Mouse (Mus musculus): ENCODE measurements around the gene Pafah1b2. TPM values are rescaled to one million over a fixed set of nuclear protein-coding genes. Genes with fewer than 3 reads are reported as not detected.
A peak's percentile ranks its signal among the peaks of the same experiment; 100 is the strongest.

Pafah1b2 gene
- polyA plus RNA-seq, 1 experiment from 2014 or later = 224 TPM

GRCm38 (mm10) chr9:45946872-45947183 lies 65.7 kb downstream of the Pafah1b2 start:
- Histone ChIP-seq H3K4me2 (ENCODE audit: low read depth, severe bottlenecking) (no peak overlapping the region), H3K4me3 (ENCODE audit: low read depth, low read length) (no peak overlapping the region), H3K9me3 (ENCODE audit: control insufficient read depth, low read length) (no peaks in the 10 kb centered on the region), H3K36me3 (ENCODE audit: control insufficient read depth, insufficient read depth, low read length) (peaks cover 22% of the 10 kb centered on the region), H3K27ac (replicated peaks; ENCODE audit: low read depth, low read length) (no peak overlapping the region), H3K9ac (ENCODE audit: low read length) (no peak overlapping the region), H3K27me3 (ENCODE audit: control insufficient read depth, insufficient read depth, low read length) (no peaks in the 10 kb centered on the region), H3K4me1 (ENCODE audit: control insufficient read depth, insufficient read depth, low read length) (no peaks in the 10 kb centered on the region)
- WGBS = 87% methylated on average over 10 of the region's 10 CpGs
- no peak for ATAC-seq (ENCODE audit: insufficient number of reproducible peaks, low FRiP score, low TSS enrichment, low read depth)
- DNase-seq (ENCODE audit: low spot score) = no peak

- H3K4me3 ChIP-seq (ENCODE audit: low read depth, low read length) = no peak overlapping the region
- DNase-seq (ENCODE audit: low spot score) = no peak
- H3K4me2 ChIP-seq (ENCODE audit: low read depth, severe bottlenecking) = no peak overlapping the region
- no peak overlapping the region for H3K27ac ChIP-seq (replicated peaks; ENCODE audit: low read depth, low read length)
- peaks cover 22% of the 10 kb centered on the region for H3K36me3 ChIP-seq (ENCODE audit: control insufficient read depth, insufficient read depth, low read length)
- no peak overlapping the region for H3K9ac ChIP-seq (ENCODE audit: low read length)
- H3K9me3 ChIP-seq (ENCODE audit: control insufficient read depth, low read length) = no peaks in the 10 kb centered on the region
- H3K27me3 ChIP-seq (ENCODE audit: control insufficient read depth, insufficient read depth, low read length) = no peaks in the 10 kb centered on the region
- 86% methylated on average over 16 of the region's 16 CpGs for WGBS
- no peak for ATAC-seq (ENCODE audit: insufficient number of reproducible peaks, low FRiP score, low TSS enrichment, low read depth)
- no peaks in the 10 kb centered on the region for H3K4me1 ChIP-seq (ENCODE audit: control insufficient read depth, insufficient read depth, low read length)
These were observed 66.2 kb downstream of the Pafah1b2 start for GRCm38 (mm10) chr9:45946182-45946871.

GRCm38 (mm10) chr9:45945721-45946120 lies 66.8 kb downstream of the Pafah1b2 start:
- DNase-seq (ENCODE audit: low spot score) (no peak), ATAC-seq (ENCODE audit: insufficient number of reproducible peaks, low FRiP score, low TSS enrichment, low read depth) (no peak)
- no peak overlapping the region for H3K4me3 ChIP-seq (ENCODE audit: low read depth, low read length)
- H3K4me2 ChIP-seq (ENCODE audit: low read depth, severe bottlenecking) = no peak overlapping the region
- WGBS = 94% methylated on average over 13 of the region's 13 CpGs
- H3K9me3 ChIP-seq (ENCODE audit: control insufficient read depth, low read length) = no peaks in the 10 kb centered on the region
- H3K4me1 ChIP-seq (ENCODE audit: control insufficient read depth, insufficient read depth, low read length) = no peaks in the 10 kb centered on the region
- no peak overlapping the region for H3K9ac ChIP-seq (ENCODE audit: low read length)
- H3K36me3 ChIP-seq (ENCODE audit: control insufficient read depth, insufficient read depth, low read length) = peaks cover 22% of the 10 kb centered on the region
- H3K27me3 ChIP-seq (ENCODE audit: control insufficient read depth, insufficient read depth, low read length) = no peaks in the 10 kb centered on the region
- no peak overlapping the region for H3K27ac ChIP-seq (replicated peaks; ENCODE audit: low read depth, low read length)

GRCm38 (mm10) chr9:45944506-45945400 lies 67.7 kb downstream of the Pafah1b2 start:
- ATAC-seq (ENCODE audit: insufficient number of reproducible peaks, low FRiP score, low TSS enrichment, low read depth) (no peak), DNase-seq (ENCODE audit: low spot score) (no peak)
- H3K36me3 ChIP-seq (ENCODE audit: control insufficient read depth, insufficient read depth, low read length) = peaks cover 19% of the 10 kb centered on the region
- no peak overlapping the region for H3K4me2 ChIP-seq (ENCODE audit: low read depth, severe bottlenecking)
- no peaks in the 10 kb centered on the region for H3K4me1 ChIP-seq (ENCODE audit: control insufficient read depth, insufficient read depth, low read length)
- H3K27ac ChIP-seq (replicated peaks; ENCODE audit: low read depth, low read length) = no peak overlapping the region
- 85% methylated on average over 13 of the region's 13 CpGs for WGBS
- no peaks in the 10 kb centered on the region for H3K27me3 ChIP-seq (ENCODE audit: control insufficient read depth, insufficient read depth, low read length)
- no peaks in the 10 kb centered on the region for H3K9me3 ChIP-seq (ENCODE audit: control insufficient read depth, low read length)
- H3K9ac ChIP-seq (ENCODE audit: low read length) = no peak overlapping the region
- no peak overlapping the region for H3K4me3 ChIP-seq (ENCODE audit: low read depth, low read length)

- WGBS = 93% methylated on average over 8 of the region's 8 CpGs
These were observed 68.6 kb downstream of the Pafah1b2 start for GRCm38 (mm10) chr9:45943628-45944505.

GRCm38 (mm10) chr9:45942916-45943315 lies 69.6 kb downstream of the Pafah1b2 start:
- Histone ChIP-seq H3K4me1 (ENCODE audit: control insufficient read depth, insufficient read depth, low read length) (no peaks in the 10 kb centered on the region), H3K4me3 (ENCODE audit: low read depth, low read length) (no peak overlapping the region), H3K4me2 (ENCODE audit: low read depth, severe bottlenecking) (no peak overlapping the region), H3K36me3 (ENCODE audit: control insufficient read depth, insufficient read depth, low read length) (peaks cover 15% of the 10 kb centered on the region; the same call in 1 of the 2 replicates), H3K9ac (ENCODE audit: low read length) (0 out of 2 replicates have a peak overlapping the region, but pooled peaks have one; percentile 3), H3K27me3 (ENCODE audit: control insufficient read depth, insufficient read depth, low read length) (no peaks in the 10 kb centered on the region), H3K9me3 (ENCODE audit: control insufficient read depth, low read length) (no peaks in the 10 kb centered on the region), H3K27ac (replicated peaks; ENCODE audit: low read depth, low read length) (no peak overlapping the region)
- DNase-seq (ENCODE audit: low spot score) (no peak), ATAC-seq (ENCODE audit: insufficient number of reproducible peaks, low FRiP score, low TSS enrichment, low read depth) (no peak)
- 91% methylated on average over 8 of the region's 8 CpGs for WGBS

More at GRCm38 (mm10) chr9:45943628-45944505, 68.6 kb downstream of the Pafah1b2 start:
- Histone ChIP-seq H3K4me3 (ENCODE audit: low read depth, low read length) (no peak overlapping the region), H3K27me3 (ENCODE audit: control insufficient read depth, insufficient read depth, low read length) (no peaks in the 10 kb centered on the region), H3K36me3 (ENCODE audit: control insufficient read depth, insufficient read depth, low read length) (peaks cover 18% of the 10 kb centered on the region; the same call in 1 of the 2 replicates), H3K9ac (ENCODE audit: low read length) (no peak overlapping the region), H3K27ac (replicated peaks; ENCODE audit: low read depth, low read length) (no peak overlapping the region), H3K9me3 (ENCODE audit: control insufficient read depth, low read length) (no peaks in the 10 kb centered on the region), H3K4me2 (ENCODE audit: low read depth, severe bottlenecking) (no peak overlapping the region), H3K4me1 (ENCODE audit: control insufficient read depth, insufficient read depth, low read length) (no peaks in the 10 kb centered on the region)
- no peak for ATAC-seq (ENCODE audit: insufficient number of reproducible peaks, low FRiP score, low TSS enrichment, low read depth)
- no peak for DNase-seq (ENCODE audit: low spot score)

DNA sequence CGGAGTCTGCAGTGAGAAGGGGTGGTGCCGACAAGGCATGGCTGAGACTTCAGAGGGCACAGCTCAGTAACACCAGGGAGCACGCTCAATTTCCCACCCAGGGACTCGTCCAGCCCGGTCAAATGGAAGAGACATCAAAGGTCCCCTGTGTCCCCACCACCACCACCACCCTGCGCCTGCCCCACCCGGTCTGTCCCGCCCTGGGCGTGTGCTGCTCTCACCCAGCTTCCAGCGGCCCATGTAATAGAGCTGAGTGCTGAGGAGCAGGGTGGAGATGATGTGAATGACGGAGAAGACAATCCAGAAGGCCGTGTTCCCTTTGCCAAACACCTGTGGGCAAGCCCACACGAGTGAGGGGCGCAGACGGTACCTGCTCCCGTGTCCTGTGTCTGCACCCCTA lies 70.0 kb downstream of the Pafah1b2 start:
- DNase-seq (ENCODE audit: low spot score) (no peak), ATAC-seq (ENCODE audit: insufficient number of reproducible peaks, low FRiP score, low TSS enrichment, low read depth) (no peak)
- WGBS = 94% methylated on average over 16 of the region's 16 CpGs
- Histone ChIP-seq H3K9ac (ENCODE audit: low read length) (no peak overlapping the region), H3K27ac (replicated peaks; ENCODE audit: low read depth, low read length) (no peak overlapping the region), H3K4me3 (ENCODE audit: low read depth, low read length) (no peak overlapping the region), H3K27me3 (ENCODE audit: control insufficient read depth, insufficient read depth, low read length) (no peaks in the 10 kb centered on the region), H3K36me3 (ENCODE audit: control insufficient read depth, insufficient read depth, low read length) (peaks cover 15% of the 10 kb centered on the region; the same call in 1 of the 2 replicates), H3K4me2 (ENCODE audit: low read depth, severe bottlenecking) (no peak overlapping the region), H3K9me3 (ENCODE audit: control insufficient read depth, low read length) (no peaks in the 10 kb centered on the region), H3K4me1 (ENCODE audit: control insufficient read depth, insufficient read depth, low read length) (no peaks in the 10 kb centered on the region)

DNA sequence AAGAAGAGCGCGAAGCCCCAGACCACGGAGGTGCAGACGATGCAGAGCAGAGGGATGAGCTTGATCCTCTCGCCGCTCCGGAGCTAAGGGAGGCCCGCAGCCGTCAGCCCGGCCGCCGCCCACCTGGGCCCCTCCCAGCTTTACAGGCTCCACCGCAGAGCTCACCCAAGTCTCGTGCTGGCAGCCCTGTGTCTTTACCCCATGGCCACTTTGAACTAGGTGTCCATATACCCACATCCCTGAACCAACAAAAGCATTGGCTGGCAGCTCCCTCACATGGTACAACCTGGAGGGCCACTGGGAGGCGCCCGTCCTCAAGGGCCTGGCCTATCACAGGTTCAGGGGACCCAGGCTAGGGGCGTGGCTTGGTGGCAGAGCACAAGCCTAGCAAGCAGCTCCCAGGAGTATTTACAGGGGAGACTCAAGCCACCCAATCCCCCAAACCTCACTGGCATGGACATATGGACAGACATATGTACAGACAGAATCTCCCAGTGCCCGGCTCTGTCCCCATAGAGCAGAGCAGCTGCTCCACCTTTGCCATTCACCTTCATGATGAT lies 71.1 kb downstream of the Pafah1b2 start:
- 62% methylated on average over 18 of the region's 18 CpGs for WGBS
- Histone ChIP-seq H3K4me3 (ENCODE audit: low read depth, low read length) (no peak overlapping the region), H3K4me2 (ENCODE audit: low read depth, severe bottlenecking) (no peak overlapping the region), H3K27ac (replicated peaks; ENCODE audit: low read depth, low read length) (no peak overlapping the region), H3K4me1 (ENCODE audit: control insufficient read depth, insufficient read depth, low read length) (no peaks in the 10 kb centered on the region), H3K36me3 (ENCODE audit: control insufficient read depth, insufficient read depth, low read length) (peaks cover 13% of the 10 kb centered on the region; the same call in 1 of the 2 replicates), H3K27me3 (ENCODE audit: control insufficient read depth, insufficient read depth, low read length) (0 out of 2 replicates have a peak, but pooled peaks cover 2% of the 10 kb centered on the region), H3K9ac (ENCODE audit: low read length) (no peak overlapping the region), H3K9me3 (ENCODE audit: control insufficient read depth, low read length) (no peaks in the 10 kb centered on the region)
- peak; percentile 40 for DNase-seq (ENCODE audit: low spot score)
- no peak for ATAC-seq (ENCODE audit: insufficient number of reproducible peaks, low FRiP score, low TSS enrichment, low read depth)

Measured in limb, embryonic 11.5 days (tissue).